Comparison of ENCODE assay signal across 8 mouse cellular contexts in the genomic region with DNA sequence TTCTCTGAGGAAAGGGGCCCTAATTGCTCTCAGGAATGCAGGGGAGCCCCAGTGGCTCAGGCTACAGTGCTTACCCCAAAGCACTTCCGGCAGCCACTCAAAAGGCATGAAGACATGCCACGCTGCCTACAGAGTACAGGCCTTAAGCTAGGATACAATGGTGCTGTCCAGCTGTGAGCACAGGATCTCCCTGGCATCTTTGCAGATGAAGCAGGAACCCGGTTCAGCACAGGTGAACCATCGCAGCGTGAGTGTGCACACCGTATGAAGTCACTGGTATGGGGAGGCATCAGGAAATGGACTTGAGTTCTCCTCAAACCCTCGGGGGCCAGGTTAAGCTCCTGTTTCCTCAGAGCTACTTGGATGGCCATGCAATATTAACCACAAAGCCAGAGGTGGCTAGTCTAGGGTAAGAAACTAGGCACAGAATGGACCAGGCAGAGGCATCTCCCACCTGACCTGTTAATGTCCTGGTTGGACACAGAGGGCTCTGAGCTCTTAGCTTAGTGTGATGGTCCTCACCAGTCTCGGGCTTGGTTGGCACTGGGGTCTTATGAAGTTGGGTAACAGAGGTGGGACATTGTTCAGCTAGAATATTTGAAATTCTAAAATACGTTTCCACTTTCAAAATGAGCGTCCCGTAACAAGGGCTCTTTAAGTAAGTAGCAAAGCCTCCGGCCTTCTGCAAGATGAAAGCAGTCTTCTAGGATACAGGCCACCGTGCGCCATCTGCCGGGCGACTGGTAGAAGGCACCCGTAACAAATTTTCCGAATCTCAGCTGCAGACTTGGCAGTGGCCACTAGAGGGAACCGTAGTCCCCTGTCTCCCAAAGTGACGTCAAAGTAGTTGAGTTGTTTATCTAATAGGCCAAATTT.
DNase-seq lines count a peak whose midpoint lies in the region; ATAC-seq and TF ChIP-seq lines count a peak whose summit lies in the region.

No protein-coding gene starts in this region.

- DNase-seq in WW6 (ENCODE audit: low read depth, low spot score): peak; percentile 48
- DNase-seq in cerebellum, postnatal 25 days: peak; percentile 86 to 88
- DNase-seq in frontal cortex, postnatal 25 days (ENCODE audit: low spot score in 2 of 2): peak; percentile 85 to 91
- peak; percentile 90 for DNase-seq in hindbrain, postnatal 0 days (ENCODE audit: low spot score)
- DNase-seq in left cerebral cortex, adult 11 months (ENCODE audit: low spot score): peak; percentile 87
- DNase-seq in lung, postnatal 4 days: peak; percentile 82 to 87
- DNase-seq in right cerebral cortex, adult 18-20 months: peak; percentile 82
- DNase-seq in urinary bladder, adult 18-20 months (ENCODE audit: low spot score in 2 of 2): peak; percentile 69 to 71

- H3K4me1 ChIP-seq in hindbrain, postnatal 0 days (ENCODE audit: insufficient read depth, low read length): no peaks in the 10 kb centered on the region

- H3K9ac ChIP-seq in hindbrain, postnatal 0 days (replicated peaks; ENCODE audit: low read length): no peak overlapping the region

- no peak overlapping the region for H3K4me3 ChIP-seq in hindbrain, postnatal 0 days (ENCODE audit: low read length)

- H3K27me3 ChIP-seq in hindbrain, postnatal 0 days (ENCODE audit: insufficient read depth, low read length): no peaks in the 10 kb centered on the region

- 34% methylated on average over 20 of the region's 20 CpGs for WGBS in hindbrain, postnatal 0 days

- peak; percentile 69 for ATAC-seq in hindbrain, postnatal 0 days

- no peak overlapping the region for H3K27ac ChIP-seq in hindbrain, postnatal 0 days

- H3K9me3 ChIP-seq in hindbrain, postnatal 0 days (ENCODE audit: low read length): no peaks in the 10 kb centered on the region

- no peaks in the 10 kb centered on the region for H3K36me3 ChIP-seq in hindbrain, postnatal 0 days (ENCODE audit: insufficient read depth, low read length)

- peak overlapping the region; percentile 29; the same call in 1 of the 2 replicates for H3K4me2 ChIP-seq in hindbrain, postnatal 0 days (ENCODE audit: low read depth, low read length)

- TF ChIP-seq CTCF in hindbrain, postnatal 0 days (IDR thresholded peaks at IDR 0.05; ENCODE audit: low read depth): peak; percentile 98
